Mouse (Mus musculus) forebrain, postnatal 0 days (tissue): ENCODE data around the gene Nfkbiz. TPM values are rescaled to one million over a fixed set of nuclear protein-coding genes. Genes with fewer than 3 reads are reported as not detected.
"Not testable (repeated sequence)": the region's sequence is repeated elsewhere in the genome, so short reads cannot be mapped to it uniquely, and the experiment has no call there.

ENCODE experiments used
- ATAC-seq: fragments of 200-750 bp; cut with Nextera tagmentation; 2 replicates; pipeline ENCODE4 v1.8.0; 2017; ENCODE audit warnings: mild to moderate bottlenecking, moderate library complexity
- DNase-seq: peaks from one replicate; pipeline ENCODE4 v3.0.0-alpha.2; 2015
- H3K27ac ChIP-seq: fragments of 300-500 bp; sonication (generic); 2 replicates; pipeline ENCODE4 v1.5.1; 2014; ENCODE audit warnings: low read depth, mild to moderate bottlenecking, antibody characterized with exemption, low read length, moderate library complexity, mixed read lengths
- H3K27me3 ChIP-seq: fragments of 300-500 bp; sonication (generic); 2 replicates; pipeline ENCODE4 v1.6.1; 2014; ENCODE audit warnings: mild to moderate bottlenecking, low read length, mixed read lengths; ENCODE audit not compliant: insufficient read depth
- H3K36me3 ChIP-seq: fragments of 300-500 bp; sonication (generic); 2 replicates; pipeline ENCODE4 v1.6.1; 2014; ENCODE audit warnings: mild to moderate bottlenecking, moderate library complexity; ENCODE audit not compliant: insufficient read depth
- H3K4me1 ChIP-seq: fragments of 300-500 bp; sonication (generic); 2 replicates; pipeline ENCODE4 v1.6.1; 2014; ENCODE audit warnings: antibody characterized with exemption; ENCODE audit not compliant: insufficient read depth
- H3K4me2 ChIP-seq: fragments of 300-500 bp; sonication (generic); 2 replicates; pipeline ENCODE4 v1.6.1; 2014; ENCODE audit warnings: low read depth, mild to moderate bottlenecking, moderate library complexity
- H3K4me3 ChIP-seq: fragments of 300-500 bp; sonication (generic); 2 replicates; pipeline ENCODE4 v1.5.1; 2014; ENCODE audit warnings: low read depth, low read length, mixed read lengths
- H3K9ac ChIP-seq: fragments of 300-500 bp; sonication (generic); 2 replicates; pipeline ENCODE4 v1.6.1; 2014; ENCODE audit warnings: mild to moderate bottlenecking
- H3K9me3 ChIP-seq: fragments of 300-500 bp; sonication (generic); 2 replicates; pipeline ENCODE4 v1.6.1; 2016; ENCODE audit warnings: low read length
- CTCF ChIP-seq: sonication (generic); IDR thresholded peaks from 2 replicates; pipeline ENCODE4 v1.5.1; 2016; ENCODE audit warnings: antibody characterized with exemption, control low read depth, low read depth
- WGBS: fragments of 180-500 bp; shearing (Covaris S2); extraction: QIAGEN DNeasy Blood & Tissue Kit; methylation state at CpG from one replicate; pipeline ENCODE4 v1.1.7; 2014; 5-methylcytosine and 5-hydroxymethylcytosine counted together
- polyA plus RNA-seq: library from polyadenylated mRNA; unstranded; fragments of >200 nt; fragmentation: Nextera tagmentation; extraction: Ambion mirVana; gene quantifications from 2 replicates; pipeline ENCODE4 v1.2.1, GENCODE M21; 2015
- total RNA-seq: library from RNA; depleted of rRNA; stranded (reverse); fragments of >200 nt; gene quantifications from 2 replicates; pipeline ENCODE4 v1.2.3, GENCODE M21; 2014

The Nfkbiz gene
- total and polyA plus RNA-seq, 2 experiments from 2014 or later, result 1.5 to 2.4 TPM

GRCm38 (mm10) chr16:55861104-55861503 is 22.4 kb upstream of the Nfkbiz start:
- Histone ChIP-seq H3K27ac (no peak overlapping the region), H3K4me3 (no peak overlapping the region), H3K36me3 (peaks cover 9% of the 10 kb centered on the region), H3K9ac (no peak overlapping the region), H3K9me3 (no peaks in the 10 kb centered on the region), H3K27me3 (no peaks in the 10 kb centered on the region), H3K4me1 (no peaks in the 10 kb centered on the region), H3K4me2 (no peak overlapping the region)
- ATAC-seq (no peak), DNase-seq (no peak)
- 47% methylated on average over 3 of the region's 3 CpGs for WGBS
- TF ChIP-seq CTCF, result no peak

GRCm38 (mm10) chr16:55859421-55859820 is 20.7 kb upstream of the Nfkbiz start:
- H3K36me3 ChIP-seq, H3K4me1 ChIP-seq, H3K4me2 ChIP-seq, H3K4me3 ChIP-seq, H3K9me3 ChIP-seq, H3K27me3 ChIP-seq, H3K27ac ChIP-seq, DNase-seq, H3K9ac ChIP-seq, ATAC-seq: not testable (repeated sequence)
- WGBS, result 96% methylated on average over 4 of the region's 4 CpGs

DNA sequence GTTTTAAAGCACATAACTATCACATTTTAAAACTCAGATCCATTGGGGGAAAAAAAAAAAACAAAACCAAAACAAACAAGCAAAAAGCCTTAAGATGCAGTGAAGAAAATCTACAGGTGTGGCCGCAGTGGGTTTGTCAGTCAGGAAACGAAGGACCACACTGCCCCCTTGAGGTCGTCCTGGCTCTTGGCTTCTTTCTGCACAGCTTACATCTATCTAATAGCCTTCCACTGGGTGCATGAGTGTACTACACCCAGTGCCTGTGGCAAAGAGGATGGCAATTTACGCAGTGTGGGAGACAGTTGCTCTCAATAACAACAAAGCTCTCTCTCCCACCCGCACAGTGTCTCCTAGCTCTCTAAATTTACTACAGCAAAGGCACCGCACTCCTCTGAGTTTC is 19.8 kb upstream of the Nfkbiz start:
- H3K27me3 ChIP-seq, result no peaks in the 10 kb centered on the region
- H3K9ac ChIP-seq, result no peak overlapping the region
- no peak overlapping the region for H3K4me3 ChIP-seq
- TF ChIP-seq CTCF, result peak; percentile 64
- H3K36me3 ChIP-seq, result peaks cover 3% of the 10 kb centered on the region
- H3K4me1 ChIP-seq, result no peaks in the 10 kb centered on the region
- WGBS, result 66% methylated on average over 6 of the region's 6 CpGs
- peak; percentile 30 for DNase-seq
- H3K9me3 ChIP-seq, result no peaks in the 10 kb centered on the region
- H3K4me2 ChIP-seq, result no peak overlapping the region
- no peak overlapping the region for H3K27ac ChIP-seq
- peak; percentile 63 for ATAC-seq

GRCm38 (mm10) chr16:55852943-55853727 is 14.4 kb upstream of the Nfkbiz start:
- Histone ChIP-seq H3K4me2 (no peak overlapping the region), H3K4me1 (no peaks in the 10 kb centered on the region), H3K36me3 (no peaks in the 10 kb centered on the region; the same call in 1 of the 2 replicates), H3K9ac (no peak overlapping the region), H3K27me3 (no peaks in the 10 kb centered on the region), H3K9me3 (no peaks in the 10 kb centered on the region), H3K4me3 (no peak overlapping the region), H3K27ac (no peak overlapping the region)
- ATAC-seq (peak; percentile 86), DNase-seq (peak; percentile 91)
- WGBS, result 61% methylated on average over 19 of the region's 19 CpGs
- TF ChIP-seq CTCF, result peak; percentile 92

- ATAC-seq (0 out of 2 replicates have a peak, but pooled peaks have one; percentile 25), DNase-seq (no peak)
- Histone ChIP-seq H3K4me2 (no peak overlapping the region), H3K4me1 (no peaks in the 10 kb centered on the region), H3K9ac (no peak overlapping the region), H3K36me3 (no peaks in the 10 kb centered on the region; the same call in 1 of the 2 replicates), H3K4me3 (no peak overlapping the region), H3K27ac (no peak overlapping the region), H3K27me3 (no peaks in the 10 kb centered on the region), H3K9me3 (no peaks in the 10 kb centered on the region)
- TF ChIP-seq CTCF, result no peak
- 45% methylated on average over 4 of the region's 4 CpGs for WGBS
Observed at GRCm38 (mm10) chr16:55852515-55852914, 13.8 kb upstream of the Nfkbiz start.

DNA sequence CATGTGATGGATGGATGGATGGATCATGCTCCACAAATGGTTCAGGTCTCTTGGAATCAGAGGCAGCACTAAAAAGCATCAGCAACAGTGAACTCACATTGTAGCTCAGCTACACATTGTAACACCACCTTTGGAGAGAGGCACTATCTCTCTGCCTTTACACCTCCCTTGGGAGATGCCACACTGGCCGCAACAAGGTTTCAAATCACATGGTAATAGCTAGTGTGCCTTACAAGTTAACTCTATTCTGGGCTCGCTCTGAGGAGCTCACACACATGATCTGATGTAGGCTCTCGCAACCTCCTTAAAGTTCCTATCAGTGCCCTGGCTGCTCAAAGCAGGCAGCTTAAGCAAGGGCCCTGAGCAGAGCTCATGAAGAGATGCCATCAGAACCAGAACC is 11.8 kb upstream of the Nfkbiz start:
- no peak for DNase-seq
- TF ChIP-seq CTCF, result no peak
- H3K9ac ChIP-seq, result no peak overlapping the region
- H3K9me3 ChIP-seq, result no peaks in the 10 kb centered on the region
- no peaks in the 10 kb centered on the region for H3K4me1 ChIP-seq
- 94% methylated on average over 3 of the region's 3 CpGs for WGBS
- ATAC-seq, result no peak
- no peaks in the 10 kb centered on the region; the same call in 1 of the 2 replicates for H3K36me3 ChIP-seq
- no peak overlapping the region for H3K4me2 ChIP-seq
- no peak overlapping the region for H3K27ac ChIP-seq
- no peaks in the 10 kb centered on the region for H3K27me3 ChIP-seq
- H3K4me3 ChIP-seq, result no peak overlapping the region

- no peak for DNase-seq
- no peak for ATAC-seq
Observed at GRCm38 (mm10) chr16:55847679-55848078, 9.0 kb upstream of the Nfkbiz start.

More at GRCm38 (mm10) chr16:55847679-55848078, 9.0 kb upstream of the Nfkbiz start:
- TF ChIP-seq CTCF, result no peak
- 71% methylated on average over 8 of the region's 8 CpGs for WGBS
- no peaks in the 10 kb centered on the region for H3K27me3 ChIP-seq
- peaks cover 5% of the 10 kb centered on the region for H3K9me3 ChIP-seq
- no peak overlapping the region for H3K4me3 ChIP-seq
- no peak overlapping the region for H3K9ac ChIP-seq
- H3K4me2 ChIP-seq, result no peak overlapping the region
- peaks cover 8% of the 10 kb centered on the region for H3K36me3 ChIP-seq
- no peaks in the 10 kb centered on the region for H3K4me1 ChIP-seq
- no peak overlapping the region for H3K27ac ChIP-seq
